Mouse (Mus musculus) spleen, embryonic (tissue): ENCODE measurements around the gene Tdrkh.

Experiments used
- CTCF ChIA-PET: fragments of 350-600 bp; sonication (Branson Sonifier 250); formaldehyde crosslinking; loops from one replicate; lab custom pipeline; 2022; lab: Charles Lee

The Tdrkh gene

GRCm38 (mm10) chr3:94388047-94388446, 25.0 kb upstream of the Tdrkh start:
- CTCF ChIA-PET, result no interaction called here

- CTCF ChIA-PET, result no interaction called here
These were observed 23.7 kb upstream of the Tdrkh start for GRCm38 (mm10) chr3:94389420-94389819.

GRCm38 (mm10) chr3:94391001-94391400, 22.1 kb upstream of the Tdrkh start:
- CTCF ChIA-PET, result no interaction called here

- CTCF ChIA-PET, result no interaction called here
These were observed 20.9 kb upstream of the Tdrkh start for GRCm38 (mm10) chr3:94392128-94392527.

- CTCF ChIA-PET, result no interaction called here
These were observed 20.0 kb upstream of the Tdrkh start for GRCm38 (mm10) chr3:94393049-94393448.

- CTCF ChIA-PET, result no interaction called here
These were observed 16.7 kb upstream of the Tdrkh start for GRCm38 (mm10) chr3:94396336-94396735.

- CTCF ChIA-PET, result no interaction called here
These were observed 16.2 kb upstream of the Tdrkh start for GRCm38 (mm10) chr3:94396851-94397250.

GRCm38 (mm10) chr3:94398217-94398616, 14.9 kb upstream of the Tdrkh start, which contains the start of gene Lingo4:
Lingo4 (plus strand) TSS chr3:94398517.
- CTCF ChIA-PET, result no interaction called here

- CTCF ChIA-PET, result no interaction called here
These were observed 14.1 kb upstream of the Tdrkh start for GRCm38 (mm10) chr3:94398943-94399481.

- CTCF ChIA-PET, result interaction anchor here (0.6 kb wide), 1 partner anchor 419 kb away, joined by 6 read pairs; no protein-coding TSS in a partner anchor
These were observed 13.3 kb upstream of the Tdrkh start for GRCm38 (mm10) chr3:94399663-94400310.

- CTCF ChIA-PET, result no interaction called here
These were observed 10.6 kb upstream of the Tdrkh start for GRCm38 (mm10) chr3:94402451-94402850.

GRCm38 (mm10) chr3:94404366-94405054, 8.6 kb upstream of the Tdrkh start:
- CTCF ChIA-PET, result no interaction called here

GRCm38 (mm10) chr3:94405561-94405960, 7.5 kb upstream of the Tdrkh start:
- CTCF ChIA-PET, result no interaction called here

- CTCF ChIA-PET, result no interaction called here
These were observed 543 bp upstream of the Tdrkh start for GRCm38 (mm10) chr3:94412530-94412929.

GRCm38 (mm10) chr3:94430980-94431379, 17.9 kb downstream of the Tdrkh start:
- CTCF ChIA-PET, result no interaction called here

GRCm38 (mm10) chr3:94434305-94434704, 21.2 kb downstream of the Tdrkh start:
- CTCF ChIA-PET, result no interaction called here

GRCm38 (mm10) chr3:94436420-94436819, 23.3 kb downstream of the Tdrkh start:
- CTCF ChIA-PET, result no interaction called here

- CTCF ChIA-PET, result no interaction called here
These were observed 28.1 kb downstream of the Tdrkh start for GRCm38 (mm10) chr3:94441182-94441581.

GRCm38 (mm10) chr3:94442951-94443596, 30.0 kb downstream of the Tdrkh start, which contains the start of gene Mrpl9:
Mrpl9 (plus strand) TSS chr3:94443318.
- CTCF ChIA-PET, result interaction anchor here (0.5 to 0.7 kb wide), 5 partner anchors 9 to 929 kb away, joined by 4 to 12 read pairs (median 5); no protein-coding TSS in a partner anchor

- CTCF ChIA-PET, result interaction anchor here (0.5 kb wide), 1 partner anchor 9 kb away, joined by 5 read pairs; no protein-coding TSS in a partner anchor
These were observed 30.5 kb downstream of the Tdrkh start, which contains the start of gene Oaz3 for GRCm38 (mm10) chr3:94443597-94443964. Oaz3 (minus strand) TSS chr3:94443915.

- CTCF ChIA-PET, result no interaction called here
These were observed 36.3 kb downstream of the Tdrkh start for GRCm38 (mm10) chr3:94449377-94449776.

GRCm38 (mm10) chr3:94456529-94457000, 43.5 kb downstream of the Tdrkh start:
- CTCF ChIA-PET, result interaction anchor here (0.8 to 1.9 kb wide), 2 partner anchors 12 to 94 kb away, joined by 3 to 10 read pairs; partner anchors contain the start of gene C2cd4d
